Mouse (Mus musculus): ENCODE data around the gene Sergef. TPM values are rescaled to one million over a fixed set of nuclear protein-coding genes. Genes with fewer than 3 reads are reported as not detected.

Sergef gene
- polyA plus RNA-seq, 1 experiment from 2014 or later = 11.4 TPM

- ATAC-seq (replicated peaks; ENCODE audit: extremely low read depth, insufficient read depth, low FRiP score) = no peak
- Histone ChIP-seq H3K4me2 (ENCODE audit: low read depth, low read length) (no peak overlapping the region), H3K9ac (ENCODE audit: low read length) (no peak overlapping the region), H3K27me3 (ENCODE audit: control insufficient read depth, insufficient read depth, low read length) (no peaks in the 10 kb centered on the region), H3K4me3 (ENCODE audit: low read length) (no peak overlapping the region), H3K27ac (ENCODE audit: low read length) (no peak overlapping the region), H3K36me3 (ENCODE audit: control insufficient read depth, insufficient read depth) (no peaks in the 10 kb centered on the region), H3K9me3 (replicated peaks; ENCODE audit: control insufficient read depth, low read length) (no peaks in the 10 kb centered on the region), H3K4me1 (ENCODE audit: control insufficient read depth, insufficient read depth, low read length) (no peaks in the 10 kb centered on the region)
- WGBS = 50% methylated on average over 5 of the region's 5 CpGs
These were observed 205.7 kb downstream of the Sergef start for GRCm38 (mm10) chr7:46433874-46434273.

- Histone ChIP-seq H3K27me3 (ENCODE audit: control insufficient read depth, insufficient read depth, low read length) (no peaks in the 10 kb centered on the region; the same call in 1 of the 2 replicates), H3K4me2 (ENCODE audit: low read depth, low read length) (no peak overlapping the region), H3K9ac (ENCODE audit: low read length) (no peak overlapping the region), H3K9me3 (replicated peaks; ENCODE audit: control insufficient read depth, low read length) (no peaks in the 10 kb centered on the region), H3K36me3 (ENCODE audit: control insufficient read depth, insufficient read depth) (no peaks in the 10 kb centered on the region), H3K4me1 (ENCODE audit: control insufficient read depth, insufficient read depth, low read length) (no peaks in the 10 kb centered on the region), H3K4me3 (ENCODE audit: low read length) (no peak overlapping the region), H3K27ac (ENCODE audit: low read length) (no peak overlapping the region)
- WGBS = 65% methylated on average over 4 of the region's 4 CpGs
- no peak for ATAC-seq (replicated peaks; ENCODE audit: extremely low read depth, insufficient read depth, low FRiP score)
These were observed 214.6 kb downstream of the Sergef start for GRCm38 (mm10) chr7:46425012-46425411.

GRCm38 (mm10) chr7:46423951-46424350 is 215.7 kb downstream of the Sergef start:
- ATAC-seq (replicated peaks; ENCODE audit: extremely low read depth, insufficient read depth, low FRiP score) = no peak
- Histone ChIP-seq H3K9ac (ENCODE audit: low read length) (no peak overlapping the region), H3K4me1 (ENCODE audit: control insufficient read depth, insufficient read depth, low read length) (no peaks in the 10 kb centered on the region), H3K27me3 (ENCODE audit: control insufficient read depth, insufficient read depth, low read length) (no peaks in the 10 kb centered on the region; the same call in 1 of the 2 replicates), H3K9me3 (replicated peaks; ENCODE audit: control insufficient read depth, low read length) (no peaks in the 10 kb centered on the region), H3K4me3 (ENCODE audit: low read length) (no peak overlapping the region), H3K36me3 (ENCODE audit: control insufficient read depth, insufficient read depth) (no peaks in the 10 kb centered on the region), H3K27ac (ENCODE audit: low read length) (no peak overlapping the region), H3K4me2 (ENCODE audit: low read depth, low read length) (no peak overlapping the region)
- 61% methylated on average over 3 of the region's 3 CpGs for WGBS

- Histone ChIP-seq H3K9ac (ENCODE audit: low read length) (no peak overlapping the region), H3K4me1 (ENCODE audit: control insufficient read depth, insufficient read depth, low read length) (no peaks in the 10 kb centered on the region), H3K27me3 (ENCODE audit: control insufficient read depth, insufficient read depth, low read length) (no peaks in the 10 kb centered on the region; the same call in 1 of the 2 replicates), H3K4me2 (ENCODE audit: low read depth, low read length) (no peak overlapping the region), H3K27ac (ENCODE audit: low read length) (no peak overlapping the region), H3K9me3 (replicated peaks; ENCODE audit: control insufficient read depth, low read length) (no peaks in the 10 kb centered on the region), H3K4me3 (ENCODE audit: low read length) (no peak overlapping the region), H3K36me3 (ENCODE audit: control insufficient read depth, insufficient read depth) (no peaks in the 10 kb centered on the region)
- WGBS = 56% methylated on average over 16 of the region's 18 CpGs
- ATAC-seq (replicated peaks; ENCODE audit: extremely low read depth, insufficient read depth, low FRiP score) = no peak
These were observed 216.7 kb downstream of the Sergef start for GRCm38 (mm10) chr7:46422764-46423412.

- WGBS = 69% methylated on average over 8 of the region's 8 CpGs
- H3K4me3 ChIP-seq (ENCODE audit: low read length) = no peak overlapping the region
These were observed 217.4 kb downstream of the Sergef start for GRCm38 (mm10) chr7:46422052-46422763.

GRCm38 (mm10) chr7:46421535-46421934 is 218.1 kb downstream of the Sergef start:
- Histone ChIP-seq H3K4me2 (ENCODE audit: low read depth, low read length) (no peak overlapping the region), H3K4me1 (ENCODE audit: control insufficient read depth, insufficient read depth, low read length) (no peaks in the 10 kb centered on the region), H3K4me3 (ENCODE audit: low read length) (no peak overlapping the region), H3K9ac (ENCODE audit: low read length) (no peak overlapping the region), H3K27me3 (ENCODE audit: control insufficient read depth, insufficient read depth, low read length) (no peaks in the 10 kb centered on the region; the same call in 1 of the 2 replicates), H3K9me3 (replicated peaks; ENCODE audit: control insufficient read depth, low read length) (no peaks in the 10 kb centered on the region), H3K36me3 (ENCODE audit: control insufficient read depth, insufficient read depth) (no peaks in the 10 kb centered on the region), H3K27ac (ENCODE audit: low read length) (no peak overlapping the region)
- WGBS = 30% methylated on average over 5 of the region's 5 CpGs
- no peak for ATAC-seq (replicated peaks; ENCODE audit: extremely low read depth, insufficient read depth, low FRiP score)

More at GRCm38 (mm10) chr7:46422052-46422763, 217.4 kb downstream of the Sergef start:
- no peak for ATAC-seq (replicated peaks; ENCODE audit: extremely low read depth, insufficient read depth, low FRiP score)
- Histone ChIP-seq H3K4me1 (ENCODE audit: control insufficient read depth, insufficient read depth, low read length) (no peaks in the 10 kb centered on the region), H3K9ac (ENCODE audit: low read length) (no peak overlapping the region), H3K36me3 (ENCODE audit: control insufficient read depth, insufficient read depth) (no peaks in the 10 kb centered on the region), H3K9me3 (replicated peaks; ENCODE audit: control insufficient read depth, low read length) (no peaks in the 10 kb centered on the region), H3K4me2 (ENCODE audit: low read depth, low read length) (no peak overlapping the region), H3K27ac (ENCODE audit: low read length) (no peak overlapping the region), H3K27me3 (ENCODE audit: control insufficient read depth, insufficient read depth, low read length) (no peaks in the 10 kb centered on the region; the same call in 1 of the 2 replicates)

GRCm38 (mm10) chr7:46418102-46418622 is 221.4 kb downstream of the Sergef start:
- Histone ChIP-seq H3K27ac (ENCODE audit: low read length) (no peak overlapping the region), H3K9me3 (replicated peaks; ENCODE audit: control insufficient read depth, low read length) (no peaks in the 10 kb centered on the region), H3K36me3 (ENCODE audit: control insufficient read depth, insufficient read depth) (no peaks in the 10 kb centered on the region), H3K27me3 (ENCODE audit: control insufficient read depth, insufficient read depth, low read length) (no peaks in the 10 kb centered on the region), H3K9ac (ENCODE audit: low read length) (no peak overlapping the region), H3K4me1 (ENCODE audit: control insufficient read depth, insufficient read depth, low read length) (no peaks in the 10 kb centered on the region), H3K4me2 (ENCODE audit: low read depth, low read length) (no peak overlapping the region), H3K4me3 (ENCODE audit: low read length) (no peak overlapping the region)
- no peak for ATAC-seq (replicated peaks; ENCODE audit: extremely low read depth, insufficient read depth, low FRiP score)
- WGBS = 61% methylated on average over 16 of the region's 16 CpGs

GRCm38 (mm10) chr7:46417467-46417866 is 222.1 kb downstream of the Sergef start:
- no peak overlapping the region for H3K4me3 ChIP-seq (ENCODE audit: low read length)
- no peaks in the 10 kb centered on the region for H3K36me3 ChIP-seq (ENCODE audit: control insufficient read depth, insufficient read depth)
- no peak overlapping the region for H3K27ac ChIP-seq (ENCODE audit: low read length)
- no peak for ATAC-seq (replicated peaks; ENCODE audit: extremely low read depth, insufficient read depth, low FRiP score)
- H3K4me1 ChIP-seq (ENCODE audit: control insufficient read depth, insufficient read depth, low read length) = no peaks in the 10 kb centered on the region
- no peaks in the 10 kb centered on the region for H3K9me3 ChIP-seq (replicated peaks; ENCODE audit: control insufficient read depth, low read length)
- no peak overlapping the region for H3K4me2 ChIP-seq (ENCODE audit: low read depth, low read length)
- WGBS = 39% methylated on average over 7 of the region's 7 CpGs
- H3K9ac ChIP-seq (ENCODE audit: low read length) = no peak overlapping the region
- H3K27me3 ChIP-seq (ENCODE audit: control insufficient read depth, insufficient read depth, low read length) = no peaks in the 10 kb centered on the region

- Histone ChIP-seq H3K4me3 (ENCODE audit: low read length) (no peak overlapping the region), H3K9ac (ENCODE audit: low read length) (no peak overlapping the region), H3K9me3 (replicated peaks; ENCODE audit: control insufficient read depth, low read length) (no peaks in the 10 kb centered on the region), H3K4me1 (ENCODE audit: control insufficient read depth, insufficient read depth, low read length) (no peaks in the 10 kb centered on the region), H3K27me3 (ENCODE audit: control insufficient read depth, insufficient read depth, low read length) (no peaks in the 10 kb centered on the region), H3K27ac (ENCODE audit: low read length) (no peak overlapping the region), H3K4me2 (ENCODE audit: low read depth, low read length) (no peak overlapping the region), H3K36me3 (ENCODE audit: control insufficient read depth, insufficient read depth) (no peaks in the 10 kb centered on the region)
- no peak for ATAC-seq (replicated peaks; ENCODE audit: extremely low read depth, insufficient read depth, low FRiP score)
- 67% methylated on average over 14 of the region's 14 CpGs for WGBS
These were observed 223.7 kb downstream of the Sergef start for GRCm38 (mm10) chr7:46415818-46416425.
